Mouse (Mus musculus) brain, embryonic 14.5 days (tissue): ENCODE measurements around the gene Gm6408.

ENCODE experiments used
- CTCF ChIP-seq: fragments of 200-500 bp; IDR thresholded peaks from 2 replicates; pipeline ENCODE4 v1.5.1; 2012; ENCODE audit warnings: inconsistent platforms, mild to moderate bottlenecking, moderate library complexity, borderline replicate concordance; ENCODE audit not compliant: insufficient read depth, insufficient read length; ENCODE audit errors: extremely low read depth
- POLR2A ChIP-seq: fragments of 200-500 bp; IDR thresholded peaks from 2 replicates; pipeline ENCODE4 v1.6.1; 2012; ENCODE audit warnings: mild to moderate bottlenecking, inconsistent platforms, borderline replicate concordance; ENCODE audit not compliant: poor library complexity, insufficient read depth, insufficient read length, severe bottlenecking; ENCODE audit errors: extremely low read depth

GRCm38 (mm10) chr5:146446633-146447032, 35.1 kb upstream of the Gm6408 start:
- TF ChIP-seq CTCF (no peak), POLR2A (no peak)
